Mouse (Mus musculus): ENCODE data around the gene Pdzd3.

DNA sequence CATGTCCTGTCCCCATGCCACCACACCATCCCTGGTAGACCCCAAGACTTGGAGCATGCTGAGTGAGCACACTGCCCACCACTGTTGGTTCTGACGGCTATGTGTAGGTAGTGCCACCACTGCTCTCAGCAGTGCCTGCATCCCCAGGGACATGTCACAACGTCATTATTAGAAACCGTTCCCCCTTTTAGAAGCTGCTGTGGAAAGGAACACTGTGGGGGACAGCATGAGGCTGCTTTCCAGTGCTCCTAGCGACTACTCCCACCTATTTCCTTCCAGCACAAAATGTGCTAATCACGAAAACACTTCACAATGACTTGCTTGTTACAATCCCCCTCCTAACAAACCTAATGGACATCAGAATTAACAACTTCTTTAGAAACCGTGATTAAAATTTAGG, 25.3 kb downstream of the Pdzd3 start:
- TF ChIP-seq POLR2A (IDR thresholded peaks at IDR 0.05; ENCODE audit: low read depth, low read length) (no peak), CTCF (conservative IDR thresholded peaks at IDR 0.05; ENCODE audit: insufficient read depth, insufficient read length, low read depth, low read length) (no peak)
